Mouse (Mus musculus) thymus, postnatal 36 days (tissue): Measurements from ENCODE around the gene Mcm8.

Source experiments
- DNase-seq, 2 experiments: peaks; one replicate each; pipeline ENCODE4 v3.0.0; 2022; ENCODE audit warnings: mixed read lengths in 2 of 2

Mcm8 gene

GRCm38 (mm10) chr2:132815608-132816314 lies at the start of gene Mcm8, which contains the start of gene Trmt6:
Gene Mcm8 (plus strand): TSS chr2:132816141.
Gene Trmt6 (minus strand): TSS chr2:132816055.
- DNase-seq, result peak; percentile 87 to 91

GRCm38 (mm10) chr2:132770822-132771221 lies 45.1 kb upstream of the Mcm8 start:
- no peak for DNase-seq

- DNase-seq, result no peak
Measured at GRCm38 (mm10) chr2:132780978-132781377, 35.0 kb upstream of the Mcm8 start, which contains the start of gene Chgb. Gene Chgb (plus strand): TSS chr2:132781278.

GRCm38 (mm10) chr2:132781439-132782068 lies 34.4 kb upstream of the Mcm8 start:
- peak; percentile 79 to 80 for DNase-seq

- no peak for DNase-seq
Measured at GRCm38 (mm10) chr2:132784039-132784438, 31.9 kb upstream of the Mcm8 start.

GRCm38 (mm10) chr2:132793441-132794203 lies 22.3 kb upstream of the Mcm8 start:
- no peak for DNase-seq

- no peak for DNase-seq
Measured at GRCm38 (mm10) chr2:132794204-132794586, 21.7 kb upstream of the Mcm8 start.

- DNase-seq, result no peak
Measured at GRCm38 (mm10) chr2:132802976-132803375, 13.0 kb upstream of the Mcm8 start.

- DNase-seq, result no peak
Measured at GRCm38 (mm10) chr2:132841071-132841470, 25.1 kb downstream of the Mcm8 start.

- DNase-seq, result peak; percentile 96 to 99
Measured at GRCm38 (mm10) chr2:132846407-132847358, 30.7 kb downstream of the Mcm8 start, which contains the start of gene Crls1. Gene Crls1 (plus strand): TSS chr2:132846666.

GRCm38 (mm10) chr2:132847581-132847980 lies 31.6 kb downstream of the Mcm8 start:
- DNase-seq, result peak in 1 of 2 experiments; percentile 12

GRCm38 (mm10) chr2:132848361-132848760 lies 32.4 kb downstream of the Mcm8 start:
- DNase-seq, result no peak

- DNase-seq, result no peak
Measured at GRCm38 (mm10) chr2:132849141-132849540, 33.2 kb downstream of the Mcm8 start.

- no peak for DNase-seq
Measured at GRCm38 (mm10) chr2:132853051-132853450, 37.1 kb downstream of the Mcm8 start.

GRCm38 (mm10) chr2:132856333-132856732 lies 40.4 kb downstream of the Mcm8 start:
- DNase-seq, result no peak

- no peak for DNase-seq
Measured at GRCm38 (mm10) chr2:132860435-132860834, 44.5 kb downstream of the Mcm8 start.

- DNase-seq, result no peak
Measured at GRCm38 (mm10) chr2:132861456-132861855, 45.5 kb downstream of the Mcm8 start.

- DNase-seq, result no peak
Measured at GRCm38 (mm10) chr2:132863325-132863724, 47.4 kb downstream of the Mcm8 start.

- no peak for DNase-seq
Measured at GRCm38 (mm10) chr2:132867521-132867920, 51.6 kb downstream of the Mcm8 start.

GRCm38 (mm10) chr2:132869682-132870081 lies 53.7 kb downstream of the Mcm8 start:
- no peak for DNase-seq

- DNase-seq, result no peak
Measured at GRCm38 (mm10) chr2:132870286-132870685, 54.3 kb downstream of the Mcm8 start.

GRCm38 (mm10) chr2:132871663-132872062 lies 55.7 kb downstream of the Mcm8 start:
- no peak for DNase-seq
